Mouse (Mus musculus): ENCODE results near the gene Mdh1. TPM values are rescaled to one million over a fixed set of nuclear protein-coding genes. Genes with fewer than 3 reads are reported as not detected.
"Not testable (repeated sequence)": the region's sequence is repeated elsewhere in the genome, so short reads cannot be mapped to it uniquely, and the experiment has no call there.

Gene Mdh1
- polyA plus RNA-seq, 1 experiment from 2014 or later = 204 TPM

DNA sequence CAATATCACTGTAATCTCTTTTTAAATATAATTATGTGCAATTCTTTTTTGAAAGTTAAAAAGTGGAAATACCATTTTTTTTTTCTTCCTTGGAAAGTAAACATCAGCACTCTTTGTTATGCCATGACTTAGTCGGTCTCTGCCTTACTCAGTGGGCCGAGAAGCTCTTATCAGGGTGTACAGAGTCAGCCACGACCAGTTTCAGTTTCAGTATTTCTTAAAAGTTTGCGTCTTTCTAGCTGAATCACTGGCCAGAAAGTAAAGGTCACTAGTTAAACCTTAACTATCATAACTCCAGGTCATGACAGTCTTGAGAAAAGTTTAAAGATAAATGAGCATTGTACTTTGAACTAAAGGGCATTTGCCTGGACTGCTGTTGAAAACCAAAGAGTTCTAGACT lies 22.4 kb downstream of the Mdh1 start:
- WGBS (ENCODE audit: insufficient replicate concordance) = 4% methylated on average over 4 of the region's 4 CpGs
- Histone ChIP-seq H3K4me1 (ENCODE audit: control insufficient read depth, low read depth, low read length) (no peaks in the 10 kb centered on the region; the same call in none of the 2 replicates), H3K9me3 (replicated peaks; ENCODE audit: control insufficient read depth, low read length) (no peaks in the 10 kb centered on the region), H3K4me2 (ENCODE audit: low read depth, low read length) (peak overlapping the region; percentile 54), H3K36me3 (ENCODE audit: control insufficient read depth, insufficient read depth) (no peaks in the 10 kb centered on the region), H3K27ac (ENCODE audit: low read length) (no peak overlapping the region), H3K9ac (ENCODE audit: low read depth, low read length) (no peak overlapping the region), H3K27me3 (ENCODE audit: control insufficient read depth, insufficient read depth, low read depth, low read length) (no peaks in the 10 kb centered on the region), H3K4me3 (ENCODE audit: low read depth, low read length) (peak overlapping the region; percentile 43)
- peak; percentile 59; the same call in 1 of the 2 replicates for ATAC-seq (ENCODE audit: low read depth)

GRCm38 (mm10) chr11:21549052-21549451 lies 23.1 kb downstream of the Mdh1 start:
- no peak overlapping the region for H3K27ac ChIP-seq (ENCODE audit: low read length)
- H3K36me3 ChIP-seq (ENCODE audit: control insufficient read depth, insufficient read depth) = no peaks in the 10 kb centered on the region
- 58% methylated on average over 2 of the region's 2 CpGs for WGBS (ENCODE audit: insufficient replicate concordance)

GRCm38 (mm10) chr11:21547518-21547917 lies 24.6 kb downstream of the Mdh1 start:
- Histone ChIP-seq H3K4me3 (ENCODE audit: low read depth, low read length) (no peak overlapping the region), H3K9me3 (replicated peaks; ENCODE audit: control insufficient read depth, low read length) (no peaks in the 10 kb centered on the region), H3K36me3 (ENCODE audit: control insufficient read depth, insufficient read depth) (no peaks in the 10 kb centered on the region), H3K4me1 (ENCODE audit: control insufficient read depth, low read depth, low read length) (no peaks in the 10 kb centered on the region; the same call in none of the 2 replicates), H3K27me3 (ENCODE audit: control insufficient read depth, insufficient read depth, low read depth, low read length) (no peaks in the 10 kb centered on the region), H3K9ac (ENCODE audit: low read depth, low read length) (no peak overlapping the region), H3K4me2 (ENCODE audit: low read depth, low read length) (no peak overlapping the region), H3K27ac (ENCODE audit: low read length) (no peak overlapping the region)
- no peak for ATAC-seq (ENCODE audit: low read depth)

More at GRCm38 (mm10) chr11:21549052-21549451, 23.1 kb downstream of the Mdh1 start:
- no peak overlapping the region for H3K4me2 ChIP-seq (ENCODE audit: low read depth, low read length)
- no peaks in the 10 kb centered on the region for H3K9me3 ChIP-seq (replicated peaks; ENCODE audit: control insufficient read depth, low read length)
- ATAC-seq (ENCODE audit: low read depth) = no peak
- H3K27me3 ChIP-seq (ENCODE audit: control insufficient read depth, insufficient read depth, low read depth, low read length) = no peaks in the 10 kb centered on the region
- H3K4me1 ChIP-seq (ENCODE audit: control insufficient read depth, low read depth, low read length) = no peaks in the 10 kb centered on the region; the same call in none of the 2 replicates
- no peak overlapping the region for H3K9ac ChIP-seq (ENCODE audit: low read depth, low read length)
- H3K4me3 ChIP-seq (ENCODE audit: low read depth, low read length) = no peak overlapping the region

DNA sequence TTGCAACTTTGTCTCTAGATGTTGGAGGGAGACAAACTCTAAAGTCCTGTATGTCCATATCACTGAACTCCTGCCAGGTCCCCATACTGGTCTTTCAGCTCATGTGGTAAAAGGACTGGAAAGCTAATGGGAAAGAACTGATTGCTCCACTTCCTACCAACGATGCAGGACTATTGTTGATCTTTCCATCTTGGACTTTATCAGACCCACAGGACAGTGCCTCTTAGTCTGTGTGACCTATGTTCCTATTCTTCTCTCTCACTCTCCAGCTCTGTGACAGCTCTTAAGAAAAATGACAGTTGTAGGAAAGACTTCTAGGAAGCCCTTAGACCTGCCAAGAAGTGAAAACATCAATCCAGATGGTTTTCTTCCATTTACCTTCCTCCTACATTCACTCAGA lies 25.5 kb downstream of the Mdh1 start:
- no peak overlapping the region for H3K27ac ChIP-seq (ENCODE audit: low read length)
- no peak overlapping the region for H3K9ac ChIP-seq (ENCODE audit: low read depth, low read length)
- 17% methylated on average over 1 of the region's 1 CpGs for WGBS (ENCODE audit: insufficient replicate concordance)
- no peak for ATAC-seq (ENCODE audit: low read depth)
- H3K36me3 ChIP-seq (ENCODE audit: control insufficient read depth, insufficient read depth) = no peaks in the 10 kb centered on the region
- H3K4me3 ChIP-seq (ENCODE audit: low read depth, low read length) = no peak overlapping the region
- H3K4me1 ChIP-seq (ENCODE audit: control insufficient read depth, low read depth, low read length) = no peaks in the 10 kb centered on the region; the same call in none of the 2 replicates
- H3K27me3 ChIP-seq (ENCODE audit: control insufficient read depth, insufficient read depth, low read depth, low read length) = no peaks in the 10 kb centered on the region
- H3K9me3 ChIP-seq (replicated peaks; ENCODE audit: control insufficient read depth, low read length) = no peaks in the 10 kb centered on the region
- H3K4me2 ChIP-seq (ENCODE audit: low read depth, low read length) = no peak overlapping the region

DNA sequence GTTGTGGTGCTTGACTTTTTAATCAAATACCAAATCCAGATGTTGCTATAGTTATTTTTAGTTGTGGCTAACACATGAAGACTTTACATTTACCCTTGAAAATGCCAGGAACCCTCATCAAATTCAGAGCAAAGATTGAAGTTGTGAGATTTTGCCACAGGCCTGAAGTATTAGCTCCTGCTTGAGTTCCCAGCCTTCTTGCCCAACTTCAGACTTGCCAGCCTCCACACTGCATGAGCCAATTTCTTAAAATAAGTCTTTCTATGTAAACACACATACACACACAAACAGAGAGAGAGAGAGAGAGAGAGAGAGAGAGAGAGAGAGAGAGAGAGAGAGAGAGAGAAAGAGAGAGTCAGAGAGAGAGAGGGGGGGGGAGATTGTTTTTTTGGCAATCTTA lies 26.2 kb downstream of the Mdh1 start:
- Histone ChIP-seq H3K4me3 (ENCODE audit: low read depth, low read length) (no peak overlapping the region), H3K4me1 (ENCODE audit: control insufficient read depth, low read depth, low read length) (no peaks in the 10 kb centered on the region; the same call in none of the 2 replicates), H3K36me3 (ENCODE audit: control insufficient read depth, insufficient read depth) (no peaks in the 10 kb centered on the region), H3K9me3 (replicated peaks; ENCODE audit: control insufficient read depth, low read length) (no peaks in the 10 kb centered on the region), H3K27ac (ENCODE audit: low read length) (no peak overlapping the region), H3K9ac (ENCODE audit: low read depth, low read length) (no peak overlapping the region), H3K4me2 (ENCODE audit: low read depth, low read length) (no peak overlapping the region), H3K27me3 (ENCODE audit: control insufficient read depth, insufficient read depth, low read depth, low read length) (no peaks in the 10 kb centered on the region)
- no peak for ATAC-seq (ENCODE audit: low read depth)

- Histone ChIP-seq H3K27me3 (ENCODE audit: control insufficient read depth, insufficient read depth, low read depth, low read length) (no peaks in the 10 kb centered on the region), H3K4me2 (ENCODE audit: low read depth, low read length) (no peak overlapping the region), H3K9ac (ENCODE audit: low read depth, low read length) (no peak overlapping the region), H3K27ac (ENCODE audit: low read length) (no peak overlapping the region), H3K4me1 (ENCODE audit: control insufficient read depth, low read depth, low read length) (no peaks in the 10 kb centered on the region; the same call in 1 of the 2 replicates), H3K9me3 (replicated peaks; ENCODE audit: control insufficient read depth, low read length) (no peaks in the 10 kb centered on the region), H3K36me3 (ENCODE audit: control insufficient read depth, insufficient read depth) (no peaks in the 10 kb centered on the region), H3K4me3 (ENCODE audit: low read depth, low read length) (no peak overlapping the region)
- 45% methylated on average over 2 of the region's 2 CpGs for WGBS (ENCODE audit: insufficient replicate concordance)
- no peak for ATAC-seq (ENCODE audit: low read depth)
These were observed 27.1 kb downstream of the Mdh1 start for GRCm38 (mm10) chr11:21545021-21545420.

DNA sequence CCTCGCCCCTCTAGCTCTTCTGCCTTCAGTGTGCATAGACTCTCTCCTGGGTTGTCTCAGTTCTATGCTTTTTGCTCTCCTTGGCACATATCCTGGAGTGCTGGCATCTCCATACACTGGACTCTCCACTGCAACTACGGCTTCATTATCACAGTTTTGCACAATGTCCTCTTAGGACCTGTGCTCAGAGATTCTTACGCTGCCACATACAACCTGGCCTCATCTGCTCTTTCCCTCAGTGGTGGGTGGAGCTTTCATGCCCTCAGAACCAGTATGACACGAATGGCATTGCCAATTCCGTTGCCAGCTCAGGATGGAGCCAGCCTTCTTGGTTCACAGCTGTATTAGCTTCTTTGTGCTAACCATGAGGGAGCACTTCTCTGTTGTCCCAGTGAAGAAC lies 29.4 kb downstream of the Mdh1 start:
- ATAC-seq (ENCODE audit: low read depth) = no peak
- H3K4me1 ChIP-seq (ENCODE audit: control insufficient read depth, low read depth, low read length) = no peaks in the 10 kb centered on the region
- H3K9me3 ChIP-seq (replicated peaks; ENCODE audit: control insufficient read depth, low read length) = no peaks in the 10 kb centered on the region
- H3K9ac ChIP-seq (ENCODE audit: low read depth, low read length) = no peak overlapping the region
- no peak overlapping the region for H3K27ac ChIP-seq (ENCODE audit: low read length)
- no peaks in the 10 kb centered on the region for H3K27me3 ChIP-seq (ENCODE audit: control insufficient read depth, insufficient read depth, low read depth, low read length)
- WGBS (ENCODE audit: insufficient replicate concordance) = 62% methylated on average over 5 of the region's 5 CpGs
- no peak overlapping the region for H3K4me2 ChIP-seq (ENCODE audit: low read depth, low read length)
- H3K36me3 ChIP-seq (ENCODE audit: control insufficient read depth, insufficient read depth) = no peaks in the 10 kb centered on the region
- no peak overlapping the region for H3K4me3 ChIP-seq (ENCODE audit: low read depth, low read length)

DNA sequence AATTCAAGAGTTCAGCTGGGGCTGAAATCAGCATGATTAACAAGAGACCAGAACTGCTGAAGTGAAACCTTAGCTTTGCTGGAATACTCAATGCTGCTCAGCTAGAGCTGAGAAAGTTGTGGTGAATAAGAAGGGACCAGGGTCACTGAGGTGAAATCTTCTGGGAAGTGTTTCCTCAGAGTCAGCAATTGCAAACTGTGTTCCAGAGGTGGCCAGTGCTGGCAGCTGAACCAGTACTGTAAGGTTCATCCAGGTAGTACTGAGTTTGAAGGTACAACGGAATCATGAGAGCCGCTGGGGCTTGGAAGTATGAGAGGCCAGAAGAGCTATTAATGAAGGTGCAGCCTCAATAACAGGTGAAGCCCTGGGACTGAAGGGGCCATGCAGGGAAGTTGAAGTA lies 31.5 kb downstream of the Mdh1 start:
- no peak for ATAC-seq (ENCODE audit: low read depth)
- Histone ChIP-seq H3K4me3 (ENCODE audit: low read depth, low read length) (no peak overlapping the region), H3K27me3 (ENCODE audit: control insufficient read depth, insufficient read depth, low read depth, low read length) (no peaks in the 10 kb centered on the region), H3K4me1 (ENCODE audit: control insufficient read depth, low read depth, low read length) (no peaks in the 10 kb centered on the region), H3K9ac (ENCODE audit: low read depth, low read length) (no peak overlapping the region), H3K9me3 (replicated peaks; ENCODE audit: control insufficient read depth, low read length) (no peaks in the 10 kb centered on the region), H3K27ac (ENCODE audit: low read length) (no peak overlapping the region), H3K36me3 (ENCODE audit: control insufficient read depth, insufficient read depth) (no peaks in the 10 kb centered on the region), H3K4me2 (ENCODE audit: low read depth, low read length) (no peak overlapping the region)
- WGBS (ENCODE audit: insufficient replicate concordance) = 78% methylated on average over 2 of the region's 2 CpGs

GRCm38 (mm10) chr11:21540072-21540471 lies 32.1 kb downstream of the Mdh1 start:
- H3K9me3 ChIP-seq (replicated peaks; ENCODE audit: control insufficient read depth, low read length) = no peaks in the 10 kb centered on the region
- no peak overlapping the region for H3K4me2 ChIP-seq (ENCODE audit: low read depth, low read length)
- no peaks in the 10 kb centered on the region for H3K36me3 ChIP-seq (ENCODE audit: control insufficient read depth, insufficient read depth)
- no peak for ATAC-seq (ENCODE audit: low read depth)
- no peaks in the 10 kb centered on the region for H3K4me1 ChIP-seq (ENCODE audit: control insufficient read depth, low read depth, low read length)
- no peak overlapping the region for H3K9ac ChIP-seq (ENCODE audit: low read depth, low read length)
- H3K27ac ChIP-seq (ENCODE audit: low read length) = no peak overlapping the region
- H3K27me3 ChIP-seq (ENCODE audit: control insufficient read depth, insufficient read depth, low read depth, low read length) = no peaks in the 10 kb centered on the region
- 31% methylated on average over 2 of the region's 2 CpGs for WGBS (ENCODE audit: insufficient replicate concordance)
- H3K4me3 ChIP-seq (ENCODE audit: low read depth, low read length) = no peak overlapping the region

DNA sequence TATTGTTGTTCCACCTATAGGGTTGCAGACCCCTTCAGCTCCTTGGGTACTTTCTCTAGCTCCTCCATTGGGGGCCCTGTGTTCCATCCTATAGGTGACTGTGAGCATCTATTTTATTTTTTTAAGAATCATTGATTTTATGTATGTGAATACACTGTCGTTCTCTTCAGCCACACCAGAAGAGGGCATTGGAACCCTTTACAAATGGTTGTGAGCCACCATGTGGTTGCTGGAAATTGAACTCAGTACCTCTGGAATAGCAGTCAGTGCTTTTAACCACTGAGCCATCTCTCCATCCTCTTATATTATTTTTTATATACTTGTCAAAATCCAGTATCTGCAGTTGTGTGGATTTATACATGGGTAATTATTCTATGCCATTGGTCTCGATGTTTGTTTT lies 41.3 kb downstream of the Mdh1 start:
- not testable (repeated sequence) for H3K4me2 ChIP-seq (ENCODE audit: low read depth, low read length); H3K9ac ChIP-seq (ENCODE audit: low read depth, low read length); H3K4me3 ChIP-seq (ENCODE audit: low read depth, low read length); H3K36me3 ChIP-seq (ENCODE audit: control insufficient read depth, insufficient read depth); ATAC-seq (ENCODE audit: low read depth); H3K27me3 ChIP-seq (ENCODE audit: control insufficient read depth, insufficient read depth, low read depth, low read length); H3K4me1 ChIP-seq (ENCODE audit: control insufficient read depth, low read depth, low read length); H3K9me3 ChIP-seq (replicated peaks; ENCODE audit: control insufficient read depth, low read length); H3K27ac ChIP-seq (ENCODE audit: low read length)
- WGBS (ENCODE audit: insufficient replicate concordance) = 53% methylated on average over 2 of the region's 2 CpGs
